Mouse (Mus musculus) neural tube, embryonic 14.5 days (tissue): ENCODE measurements around the gene Cog5. TPM values are rescaled to one million over a fixed set of nuclear protein-coding genes. Genes with fewer than 3 reads are reported as not detected.

Experiments used
- ATAC-seq: fragments of 200-750 bp; cut with Nextera tagmentation; 2 replicates; pipeline ENCODE4 v1.8.0; 2017; ENCODE audit warnings: low read depth, mild to moderate bottlenecking, moderate TSS enrichment, moderate library complexity
- H3K27ac ChIP-seq: fragments of 300-500 bp; sonication (generic); 2 replicates; pipeline ENCODE4 v1.5.1; 2014; ENCODE audit warnings: low read depth, mild to moderate bottlenecking, control low read depth, low read length, moderate library complexity, mixed read lengths
- H3K27me3 ChIP-seq: fragments of 300-500 bp; sonication (generic); 2 replicates; pipeline ENCODE4 v1.6.1; 2014; ENCODE audit warnings: low read length; ENCODE audit not compliant: control insufficient read depth, insufficient read depth
- H3K36me3 ChIP-seq: fragments of 300-500 bp; sonication (generic); 2 replicates; pipeline ENCODE4 v1.6.1; 2014; ENCODE audit warnings: low read length, mixed read lengths; ENCODE audit not compliant: control insufficient read depth, insufficient read depth
- H3K4me1 ChIP-seq: fragments of 300-500 bp; sonication (generic); 2 replicates; pipeline ENCODE4 v1.6.1; 2014; ENCODE audit warnings: low read length; ENCODE audit not compliant: control insufficient read depth, insufficient read depth
- H3K4me2 ChIP-seq: fragments of 300-500 bp; sonication (generic); 2 replicates; pipeline ENCODE4 v1.6.1; 2014; ENCODE audit warnings: mild to moderate bottlenecking, low read depth, low read length, control low read depth
- H3K4me3 ChIP-seq: fragments of 300-500 bp; sonication (generic); 2 replicates; pipeline ENCODE4 v1.5.1; 2014; ENCODE audit warnings: low read depth, low read length, control low read depth, mixed read lengths
- H3K9ac ChIP-seq: fragments of 300-500 bp; sonication (generic); replicated peaks from 2 replicates; pipeline ENCODE4 v1.6.1; 2014; ENCODE audit warnings: low read depth, mild to moderate bottlenecking, control low read depth, low read length, mixed read lengths
- H3K9me3 ChIP-seq: fragments of 300-500 bp; sonication (generic); 2 replicates; pipeline ENCODE4 v1.6.1; 2016; ENCODE audit warnings: low read length; ENCODE audit not compliant: control insufficient read depth
- WGBS: fragments of 180-500 bp; shearing (Covaris S2); extraction: QIAGEN DNeasy Blood & Tissue Kit; methylation state at CpG from one replicate; pipeline ENCODE4 v1.1.7; 2014; 5-methylcytosine and 5-hydroxymethylcytosine counted together
- polyA plus RNA-seq: library from polyadenylated mRNA; unstranded; fragments of >200 nt; fragmentation: Nextera tagmentation; extraction: Ambion mirVana; gene quantifications from 2 replicates; pipeline ENCODE4 v1.2.1, GENCODE M21; 2014

Gene Cog5
- polyA plus RNA-seq, 1 experiment from 2014 or later = 40.1 TPM

- no peaks in the 10 kb centered on the region for H3K27me3 ChIP-seq
- WGBS = 74% methylated on average over 5 of the region's 5 CpGs
- H3K9me3 ChIP-seq = no peaks in the 10 kb centered on the region
Observed at GRCm38 (mm10) chr12:31824831-31825230, 170.2 kb downstream of the Cog5 start.

GRCm38 (mm10) chr12:31825821-31826220 lies 171.2 kb downstream of the Cog5 start:
- no peaks in the 10 kb centered on the region for H3K27me3 ChIP-seq
- no peak overlapping the region for H3K9ac ChIP-seq
- H3K4me1 ChIP-seq = no peaks in the 10 kb centered on the region
- 61% methylated on average over 10 of the region's 10 CpGs for WGBS
- H3K4me2 ChIP-seq = no peak overlapping the region
- no peak overlapping the region for H3K27ac ChIP-seq
- H3K9me3 ChIP-seq = no peaks in the 10 kb centered on the region
- no peak for ATAC-seq
- no peaks in the 10 kb centered on the region for H3K36me3 ChIP-seq
- no peak overlapping the region for H3K4me3 ChIP-seq

More at GRCm38 (mm10) chr12:31824831-31825230, 170.2 kb downstream of the Cog5 start:
- ATAC-seq = no peak
- Histone ChIP-seq H3K27ac (no peak overlapping the region), H3K4me3 (no peak overlapping the region), H3K9ac (no peak overlapping the region), H3K36me3 (no peaks in the 10 kb centered on the region), H3K4me2 (no peak overlapping the region), H3K4me1 (no peaks in the 10 kb centered on the region)

GRCm38 (mm10) chr12:31826476-31826875 lies 171.8 kb downstream of the Cog5 start:
- H3K36me3 ChIP-seq = no peaks in the 10 kb centered on the region
- ATAC-seq = no peak
- no peak overlapping the region for H3K4me3 ChIP-seq
- H3K9me3 ChIP-seq = no peaks in the 10 kb centered on the region
- no peak overlapping the region for H3K27ac ChIP-seq
- H3K4me1 ChIP-seq = no peaks in the 10 kb centered on the region
- WGBS = 77% methylated on average over 2 of the region's 2 CpGs
- H3K27me3 ChIP-seq = no peaks in the 10 kb centered on the region
- no peak overlapping the region for H3K9ac ChIP-seq
- no peak overlapping the region for H3K4me2 ChIP-seq

DNA sequence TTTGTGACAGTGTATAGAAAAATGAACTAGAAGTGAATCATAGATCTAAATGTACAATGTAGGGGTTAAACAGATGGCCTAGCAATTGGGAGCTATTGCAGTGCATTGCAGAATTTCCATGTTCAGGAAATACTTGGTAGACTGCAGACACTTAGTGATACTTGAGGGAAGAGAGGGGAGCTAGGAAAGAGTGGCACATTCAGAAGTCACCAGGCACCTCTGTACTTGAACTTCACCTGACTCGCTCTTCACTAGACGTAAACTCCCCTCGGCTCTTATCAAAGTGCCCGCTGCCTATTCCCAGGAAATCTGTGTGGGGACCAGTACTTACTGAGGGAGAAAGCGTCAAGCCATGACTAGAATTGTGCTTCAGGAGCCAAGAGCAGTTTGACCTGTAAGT lies 180.8 kb downstream of the Cog5 start:
- no peak overlapping the region for H3K4me3 ChIP-seq
- H3K4me2 ChIP-seq = no peak overlapping the region
- no peak overlapping the region for H3K9ac ChIP-seq
- H3K27ac ChIP-seq = no peak overlapping the region
- no peaks in the 10 kb centered on the region for H3K36me3 ChIP-seq
- no peaks in the 10 kb centered on the region for H3K9me3 ChIP-seq
- WGBS = 80% methylated on average over 5 of the region's 5 CpGs
- H3K27me3 ChIP-seq = no peaks in the 10 kb centered on the region
- ATAC-seq = no peak
- no peaks in the 10 kb centered on the region for H3K4me1 ChIP-seq

GRCm38 (mm10) chr12:31836211-31836610 lies 181.5 kb downstream of the Cog5 start:
- H3K4me2 ChIP-seq = no peak overlapping the region
- no peak for ATAC-seq
- H3K27ac ChIP-seq = no peak overlapping the region

GRCm38 (mm10) chr12:31838521-31838920 lies 183.9 kb downstream of the Cog5 start:
- no peak overlapping the region for H3K4me3 ChIP-seq
- no peaks in the 10 kb centered on the region for H3K36me3 ChIP-seq
- H3K4me1 ChIP-seq = no peaks in the 10 kb centered on the region
- no peak for ATAC-seq
- H3K4me2 ChIP-seq = no peak overlapping the region
- H3K27me3 ChIP-seq = no peaks in the 10 kb centered on the region
- no peak overlapping the region for H3K9ac ChIP-seq
- no peaks in the 10 kb centered on the region for H3K9me3 ChIP-seq
- H3K27ac ChIP-seq = no peak overlapping the region

More at GRCm38 (mm10) chr12:31836211-31836610, 181.5 kb downstream of the Cog5 start:
- Histone ChIP-seq H3K9me3 (no peaks in the 10 kb centered on the region), H3K9ac (no peak overlapping the region), H3K36me3 (no peaks in the 10 kb centered on the region), H3K4me1 (no peaks in the 10 kb centered on the region), H3K27me3 (no peaks in the 10 kb centered on the region), H3K4me3 (no peak overlapping the region)
- WGBS = 11% methylated on average over 1 of the region's 1 CpGs

GRCm38 (mm10) chr12:31839249-31839648 lies 184.6 kb downstream of the Cog5 start:
- no peaks in the 10 kb centered on the region for H3K4me1 ChIP-seq
- no peak overlapping the region for H3K9ac ChIP-seq
- no peak for ATAC-seq
- H3K27me3 ChIP-seq = no peaks in the 10 kb centered on the region
- H3K27ac ChIP-seq = no peak overlapping the region
- no peak overlapping the region for H3K4me2 ChIP-seq
- H3K4me3 ChIP-seq = no peak overlapping the region
- no peaks in the 10 kb centered on the region for H3K9me3 ChIP-seq
- no peaks in the 10 kb centered on the region for H3K36me3 ChIP-seq

GRCm38 (mm10) chr12:31846077-31846476 lies 191.4 kb downstream of the Cog5 start:
- 95% methylated on average over 3 of the region's 3 CpGs for WGBS
- Histone ChIP-seq H3K36me3 (no peaks in the 10 kb centered on the region), H3K4me2 (no peak overlapping the region), H3K4me1 (no peaks in the 10 kb centered on the region), H3K9ac (no peak overlapping the region), H3K9me3 (no peaks in the 10 kb centered on the region), H3K27ac (no peak overlapping the region), H3K27me3 (no peaks in the 10 kb centered on the region), H3K4me3 (no peak overlapping the region)
- no peak for ATAC-seq

DNA sequence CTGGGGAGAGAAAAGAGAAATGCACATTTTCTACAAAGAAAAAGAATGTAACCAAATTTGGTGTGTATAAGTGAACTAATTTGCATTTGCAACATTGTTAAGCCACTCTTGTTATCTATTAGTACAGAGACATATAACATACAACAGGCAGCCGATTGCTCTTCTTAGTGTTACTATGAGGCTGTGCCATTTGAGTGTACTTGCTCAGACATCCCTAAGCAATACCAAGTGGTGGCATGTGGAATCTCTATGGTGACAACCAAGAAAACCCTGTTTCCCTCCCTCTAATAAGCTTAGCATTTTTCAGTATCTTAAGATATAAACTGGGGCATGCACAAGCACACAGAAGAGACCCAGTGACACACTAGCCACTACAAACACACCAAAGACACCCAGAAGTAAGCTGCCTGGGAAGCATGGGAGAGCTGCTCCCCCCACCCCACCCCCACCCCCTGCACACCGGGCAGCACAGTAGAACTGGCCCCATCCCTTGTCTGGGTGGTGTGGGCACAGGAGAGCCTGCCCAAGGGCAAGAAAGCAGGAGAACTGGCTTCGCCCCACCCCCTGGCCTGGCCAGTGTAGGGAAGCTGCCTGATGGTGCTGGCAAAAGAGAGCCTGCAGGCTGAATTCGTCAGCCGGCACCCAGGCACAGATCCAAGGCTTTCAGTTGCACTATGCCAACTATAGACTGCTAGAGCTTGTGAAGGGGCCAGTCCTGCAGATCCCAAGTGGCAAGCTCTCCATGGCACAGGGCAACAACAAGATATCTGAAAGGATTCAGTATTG lies 194.2 kb downstream of the Cog5 start:
- Histone ChIP-seq H3K9ac (no peak overlapping the region), H3K9me3 (no peaks in the 10 kb centered on the region), H3K27ac (no peak overlapping the region), H3K4me1 (no peaks in the 10 kb centered on the region), H3K36me3 (no peaks in the 10 kb centered on the region), H3K4me2 (no peak overlapping the region), H3K4me3 (no peak overlapping the region), H3K27me3 (no peaks in the 10 kb centered on the region)
- 78% methylated on average over 5 of the region's 5 CpGs for WGBS
- ATAC-seq = peak; percentile 66; the same call in 1 of the 2 replicates
